Mouse (Mus musculus): ENCODE results near the gene Esp6.
"Not testable (repeated sequence)": the region's sequence is repeated elsewhere in the genome, so short reads cannot be mapped to it uniquely, and the experiment has no call there.

Gene Esp6

DNA sequence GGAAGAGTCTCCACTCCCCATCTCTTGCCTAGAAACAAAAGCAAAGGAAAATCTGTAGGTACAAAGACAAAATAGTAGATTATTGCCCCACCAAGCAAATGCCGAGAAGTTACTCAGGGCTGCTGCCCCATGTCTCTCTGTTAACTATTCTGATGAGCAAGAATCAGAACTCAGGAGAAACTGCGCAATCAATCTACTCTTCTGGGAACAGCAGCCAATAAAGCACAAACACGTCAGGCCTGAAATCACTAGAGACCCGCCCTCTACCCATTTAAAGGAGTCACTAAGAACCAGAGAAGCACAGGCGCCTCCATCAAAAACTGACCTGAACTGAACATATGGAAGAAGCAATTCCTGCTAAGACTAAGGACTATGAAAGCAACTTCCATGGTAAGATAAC is at the start of gene Esp6:
Esp6 (plus strand) TSS at position 301 of the 400 bp plus-strand sequence.
- in situ Hi-C loops (cut with MboI, MseI), result no loop called here

DNA sequence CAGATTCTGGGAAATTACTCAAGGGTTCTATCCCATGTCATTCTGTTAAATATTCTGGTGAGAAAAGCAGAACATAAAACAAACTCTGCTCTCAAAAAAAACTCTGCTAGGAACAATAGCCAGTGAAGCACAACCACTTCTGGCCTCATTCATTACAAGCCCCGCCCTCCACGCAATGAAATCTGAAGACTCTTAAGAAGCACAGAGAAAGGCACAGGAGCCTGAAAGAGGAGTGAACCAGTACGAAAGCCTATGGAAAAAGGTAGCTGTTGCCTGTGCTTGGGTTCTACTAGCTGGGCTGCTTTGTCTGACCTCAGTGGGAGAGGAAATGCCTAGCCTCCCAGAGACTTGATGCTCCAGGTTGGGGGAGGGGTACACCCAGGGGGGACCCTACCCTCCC is 41.5 kb upstream of the Esp6 start, which contains the start of gene Esp8:
Esp8 (plus strand) TSS at position 205 of the 400 bp plus-strand sequence.
- in situ Hi-C loops (cut with MboI, MseI), result no loop called here

DNA sequence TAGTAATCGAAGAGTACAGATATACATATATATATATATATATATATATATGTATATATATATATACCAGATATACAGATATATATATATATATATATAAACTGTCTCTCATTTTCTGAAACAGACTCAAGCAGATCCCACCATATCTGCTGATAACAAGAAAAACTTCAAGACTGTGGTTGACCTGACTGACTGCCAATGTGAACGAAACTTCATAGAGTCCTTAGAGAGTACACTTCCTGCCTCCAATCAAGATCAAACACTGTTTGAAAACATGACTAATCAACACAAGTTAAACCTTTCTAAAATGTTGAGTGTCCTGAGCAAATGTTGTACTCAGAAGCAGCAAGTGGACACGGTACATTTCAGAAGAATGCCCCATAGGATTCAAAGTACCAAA is 31.5 kb upstream of the Esp6 start:
- in situ Hi-C loops (cut with MboI, MseI), result no loop called here

DNA sequence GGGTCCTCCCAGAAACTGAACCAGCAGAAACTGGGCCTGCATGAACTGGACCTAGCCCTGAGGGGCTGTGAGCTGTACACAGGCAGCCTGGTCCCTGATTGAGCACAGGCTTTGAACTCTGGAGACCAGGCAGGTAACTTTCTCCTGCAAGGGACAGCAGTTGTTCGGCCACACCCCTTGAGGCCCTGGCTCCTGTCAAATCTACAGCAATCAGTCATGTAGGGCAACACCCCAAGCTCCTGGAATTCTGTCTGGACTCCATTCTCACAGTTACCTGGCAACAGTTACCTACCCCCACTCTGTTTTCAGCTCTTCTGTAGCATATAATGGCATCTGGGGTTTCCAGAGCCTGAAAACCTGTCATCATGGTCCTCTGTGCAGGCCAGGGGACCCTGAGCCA is 30.2 kb upstream of the Esp6 start:
- in situ Hi-C loops (cut with MboI, MseI), result no loop called here

DNA sequence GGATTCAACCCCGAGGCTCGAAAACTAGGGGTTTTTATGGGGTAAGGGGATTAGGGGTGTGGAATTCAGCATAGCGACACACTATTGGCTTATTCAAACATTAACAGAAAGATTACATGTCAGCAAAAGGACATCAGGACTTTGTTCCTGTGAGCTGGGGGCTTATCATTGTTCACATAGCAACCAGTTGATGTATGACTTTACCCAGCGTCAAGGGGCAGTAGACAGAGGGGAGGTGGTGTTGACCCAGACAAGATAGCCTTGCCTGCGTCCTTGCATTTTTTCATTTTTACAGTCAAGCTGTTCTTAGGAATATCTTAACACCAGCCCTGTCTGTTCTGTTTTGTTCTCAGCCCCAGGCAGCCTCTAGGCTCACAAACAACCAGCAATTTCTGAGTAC is 14.3 kb upstream of the Esp6 start:
- in situ Hi-C loops (cut with MboI, MseI), result not testable (repeated sequence)

DNA sequence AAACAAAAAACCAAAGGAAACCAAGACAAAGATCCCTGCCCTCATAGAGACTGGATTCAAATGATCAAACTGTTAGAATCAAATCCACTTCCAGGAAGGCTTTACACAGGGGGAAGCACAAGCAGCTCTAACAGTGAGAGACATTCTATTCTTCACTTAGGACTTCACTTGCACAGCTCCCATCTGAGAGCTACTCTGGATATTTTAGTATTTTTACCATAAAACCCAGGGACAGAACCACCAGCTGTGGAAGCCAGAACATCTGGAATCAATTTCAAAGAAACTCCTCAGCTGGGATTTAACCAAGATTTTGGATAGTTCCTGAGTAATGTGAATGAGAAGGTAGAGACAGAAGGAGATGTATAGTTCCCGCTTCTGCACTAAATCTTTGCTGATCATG is 7.8 kb upstream of the Esp6 start:
- in situ Hi-C loops (cut with MboI, MseI), result no loop called here

DNA sequence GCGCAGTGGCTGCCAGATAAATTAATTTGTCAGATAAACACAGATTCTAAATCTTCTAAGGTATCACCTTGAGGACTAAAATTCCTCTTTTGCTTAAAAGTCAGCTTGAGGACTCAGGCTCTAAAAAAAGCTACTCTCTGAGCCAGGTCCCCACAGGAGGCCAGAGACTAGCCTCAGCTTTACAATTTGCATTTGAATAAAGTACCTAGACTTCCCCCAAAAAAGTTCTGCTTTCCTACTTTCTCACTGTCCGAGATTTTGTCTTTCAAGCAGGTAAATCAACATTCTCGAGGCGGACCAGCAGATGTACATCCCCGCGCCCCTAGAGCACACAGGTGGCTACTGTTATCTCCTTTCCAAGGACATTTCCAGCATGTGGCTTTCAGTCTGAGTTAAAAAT is 22.6 kb downstream of the Esp6 start:
- in situ Hi-C loops (cut with MboI, MseI), result not testable (repeated sequence)

DNA sequence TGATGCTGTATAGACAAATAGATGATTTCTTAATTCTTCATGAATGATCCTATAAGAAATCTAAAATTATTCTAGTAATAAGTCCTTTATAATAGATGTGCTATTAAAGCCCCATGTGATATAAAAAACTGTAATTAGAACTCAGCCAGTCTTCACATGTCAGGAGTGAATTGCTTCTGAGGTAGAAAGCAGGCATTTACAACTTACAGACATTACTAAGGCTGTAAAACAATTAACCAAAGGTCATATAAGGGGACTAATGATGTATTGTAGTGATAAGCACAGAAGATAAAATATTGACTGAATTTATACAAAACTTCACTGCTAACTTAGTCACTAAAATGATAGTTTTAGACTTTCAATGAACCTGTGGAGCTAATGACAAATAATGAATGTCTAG is 30.0 kb downstream of the Esp6 start:
- in situ Hi-C loops (cut with MboI, MseI), result no loop called here

DNA sequence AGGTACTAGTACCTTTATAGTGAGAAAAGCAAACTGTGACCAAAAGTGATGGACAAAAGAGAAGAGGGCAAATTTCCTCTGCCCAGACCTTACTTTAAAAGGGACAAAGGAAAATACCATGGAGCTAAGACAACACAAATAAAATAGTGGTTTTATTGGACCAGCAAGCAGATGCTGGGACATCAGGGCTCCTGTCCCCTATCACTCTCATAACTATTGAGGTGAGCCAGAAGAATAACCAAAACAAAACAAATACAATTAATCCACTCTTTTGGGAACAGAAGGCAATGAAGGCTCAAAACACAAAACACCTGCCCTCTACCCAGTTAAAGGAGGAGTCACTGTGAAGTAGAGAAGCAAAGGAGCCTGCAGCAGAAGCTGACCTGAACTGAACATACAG is 37.0 kb downstream of the Esp6 start, which contains the start of gene Esp4:
Esp4 (plus strand) TSS at position 301 of the 400 bp plus-strand sequence.
- in situ Hi-C loops (cut with MboI, MseI), result no loop called here
